Mouse (Mus musculus): ENCODE data around the gene Aqp3. TPM values are rescaled to one million over a fixed set of nuclear protein-coding genes. Genes with fewer than 3 reads are reported as not detected.

The Aqp3 gene
- 101 and 127 TPM in 2 replicates for polyA plus RNA-seq (2015; fragmentation: Nextera tagmentation; extraction: Ambion mirVana)

- Histone ChIP-seq H3K4me1 (ENCODE audit: control insufficient read depth, insufficient read depth, low read length) (peaks cover 13% of the 10 kb centered on the region; the same call in 1 of the 2 replicates), H3K4me2 (ENCODE audit: low read depth, low read length) (peak within 1 kb of the TSS; percentile 84), H3K4me3 (replicated peaks; ENCODE audit: low read length) (peak within 1 kb of the TSS; percentile 49), H3K9ac (ENCODE audit: low read length) (peak within 1 kb of the TSS; percentile 72), H3K27me3 (ENCODE audit: control insufficient read depth, insufficient read depth, low read length) (0 out of 2 replicates have a peak, but pooled peaks cover 4% of the 10 kb centered on the region), H3K27ac (ENCODE audit: low read length) (peak within 1 kb of the TSS; percentile 66), H3K9me3 (replicated peaks; ENCODE audit: control insufficient read depth, low read length) (no peaks in the 10 kb centered on the region), H3K36me3 (ENCODE audit: control insufficient read depth, insufficient read depth, low read length) (no peaks in the 10 kb centered on the region)
- under 1% methylated on average over 42 of the region's 42 CpGs for WGBS
- ATAC-seq (ENCODE audit: insufficient read depth, low FRiP score) = peak; percentile 36; the same call in 1 of the 2 replicates
These were observed at the start of gene Aqp3 for GRCm38 (mm10) chr4:41097871-41098576. Aqp3 (minus strand) TSS chr4:41098183.

DNA sequence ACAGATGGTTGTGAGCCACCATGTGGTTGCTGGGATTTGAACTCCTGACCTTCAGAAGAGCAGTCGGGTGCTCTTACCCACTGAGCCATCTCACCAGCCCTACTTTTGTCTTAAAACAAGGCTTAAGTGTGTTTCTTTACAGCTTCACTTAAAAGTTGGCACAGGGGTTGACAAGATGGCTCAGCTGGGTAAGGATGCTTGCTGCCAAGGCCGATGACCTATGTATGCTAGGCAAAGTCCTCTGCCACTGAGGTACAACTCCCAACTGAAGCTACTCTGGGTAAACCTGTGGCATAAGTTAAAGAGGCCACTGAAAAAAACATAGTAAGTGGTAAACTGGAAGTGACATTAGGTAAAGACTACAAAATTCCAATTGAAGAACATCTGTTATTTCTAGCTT lies 44.6 kb upstream of the Aqp3 start:
- Histone ChIP-seq H3K9me3 (replicated peaks; ENCODE audit: control insufficient read depth, low read length) (no peaks in the 10 kb centered on the region), H3K9ac (ENCODE audit: low read length) (no peak overlapping the region), H3K36me3 (ENCODE audit: control insufficient read depth, insufficient read depth, low read length) (peaks cover 9% of the 10 kb centered on the region; the same call in 1 of the 2 replicates), H3K4me2 (ENCODE audit: low read depth, low read length) (no peak overlapping the region), H3K4me1 (ENCODE audit: control insufficient read depth, insufficient read depth, low read length) (0 out of 2 replicates have a peak, but pooled peaks cover 2% of the 10 kb centered on the region), H3K27ac (ENCODE audit: low read length) (no peak overlapping the region), H3K4me3 (replicated peaks; ENCODE audit: low read length) (no peak overlapping the region), H3K27me3 (ENCODE audit: control insufficient read depth, insufficient read depth, low read length) (no peaks in the 10 kb centered on the region)
- ATAC-seq (ENCODE audit: insufficient read depth, low FRiP score) = no peak
- 85% methylated on average over 2 of the region's 2 CpGs for WGBS

DNA sequence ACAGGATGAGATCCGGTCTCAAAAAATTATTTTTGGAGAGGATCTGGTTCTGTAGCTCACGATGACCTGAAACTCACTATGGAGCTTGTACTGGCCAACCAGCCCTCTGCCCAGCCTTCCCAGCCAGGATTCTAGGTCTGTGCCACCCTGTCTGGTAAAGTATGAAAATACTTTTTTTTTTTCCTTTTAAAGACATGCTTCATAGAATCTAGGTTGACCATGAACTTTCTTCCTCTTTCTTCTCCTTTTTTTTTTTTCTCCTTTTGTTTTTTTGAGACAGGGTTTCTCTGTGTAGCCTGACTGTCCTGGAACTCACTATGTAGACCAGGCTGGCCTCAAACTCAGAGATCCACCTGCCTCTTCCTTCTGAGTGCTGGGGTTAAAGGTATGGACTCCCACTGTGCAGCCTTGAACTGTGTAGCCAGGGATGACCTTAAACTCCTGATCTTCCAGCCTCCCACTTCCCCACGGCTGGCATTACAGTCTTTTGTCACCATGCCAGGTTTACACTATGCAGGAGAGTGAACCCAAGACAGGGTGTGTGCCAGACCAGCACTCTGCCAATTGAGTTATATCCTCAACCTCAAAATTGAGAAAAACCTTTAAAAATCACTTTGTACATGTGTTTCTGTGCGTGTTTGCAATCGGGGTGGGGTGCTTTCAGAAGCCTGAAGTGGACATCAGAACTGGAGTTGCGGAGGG lies 42.3 kb upstream of the Aqp3 start:
- peaks cover 9% of the 10 kb centered on the region; the same call in 1 of the 2 replicates for H3K36me3 ChIP-seq (ENCODE audit: control insufficient read depth, insufficient read depth, low read length)
- H3K9ac ChIP-seq (ENCODE audit: low read length) = no peak overlapping the region
- H3K27ac ChIP-seq (ENCODE audit: low read length) = no peak overlapping the region
- WGBS = 86% methylated on average over 6 of the region's 6 CpGs
- no peak overlapping the region for H3K4me3 ChIP-seq (replicated peaks; ENCODE audit: low read length)
- H3K4me2 ChIP-seq (ENCODE audit: low read depth, low read length) = no peak overlapping the region
- no peak for ATAC-seq (ENCODE audit: insufficient read depth, low FRiP score)
- H3K9me3 ChIP-seq (replicated peaks; ENCODE audit: control insufficient read depth, low read length) = no peaks in the 10 kb centered on the region
- H3K4me1 ChIP-seq (ENCODE audit: control insufficient read depth, insufficient read depth, low read length) = 0 out of 2 replicates have a peak, but pooled peaks cover 7% of the 10 kb centered on the region
- no peaks in the 10 kb centered on the region for H3K27me3 ChIP-seq (ENCODE audit: control insufficient read depth, insufficient read depth, low read length)

DNA sequence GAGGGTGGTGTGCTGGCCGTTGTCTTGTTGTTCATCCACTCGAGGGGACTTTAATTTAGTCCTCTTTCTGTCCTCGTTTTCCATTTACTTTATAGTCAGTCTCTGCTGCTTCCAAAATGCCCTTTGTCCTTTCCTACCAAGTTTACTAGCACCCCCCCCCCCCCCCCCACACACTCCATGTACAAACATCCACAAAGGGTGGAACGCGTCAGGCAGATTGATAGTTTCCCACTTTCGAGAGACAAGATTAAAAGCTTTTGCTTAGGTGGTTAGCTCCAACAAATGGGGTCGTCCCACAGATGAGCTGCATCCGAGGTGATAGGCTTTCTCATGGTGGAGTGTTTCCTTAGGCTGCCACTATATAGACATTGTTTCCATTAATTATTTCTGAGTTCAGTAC lies 38.8 kb upstream of the Aqp3 start:
- no peak for ATAC-seq (ENCODE audit: insufficient read depth, low FRiP score)
- no peaks in the 10 kb centered on the region for H3K27me3 ChIP-seq (ENCODE audit: control insufficient read depth, insufficient read depth, low read length)
- no peaks in the 10 kb centered on the region for H3K9me3 ChIP-seq (replicated peaks; ENCODE audit: control insufficient read depth, low read length)
- 0% methylated on average over 8 of the region's 8 CpGs for WGBS
- 0 out of 2 replicates have a peak, but pooled peaks cover 7% of the 10 kb centered on the region for H3K4me1 ChIP-seq (ENCODE audit: control insufficient read depth, insufficient read depth, low read length)
- H3K9ac ChIP-seq (ENCODE audit: low read length) = peak overlapping the region; percentile 99
- H3K27ac ChIP-seq (ENCODE audit: low read length) = peak overlapping the region; percentile 98
- peak overlapping the region; percentile 97 for H3K4me3 ChIP-seq (replicated peaks; ENCODE audit: low read length)
- H3K4me2 ChIP-seq (ENCODE audit: low read depth, low read length) = peak overlapping the region; percentile 70
- H3K36me3 ChIP-seq (ENCODE audit: control insufficient read depth, insufficient read depth, low read length) = peaks cover 6% of the 10 kb centered on the region; the same call in 1 of the 2 replicates

GRCm38 (mm10) chr4:41136454-41136805 lies 38.4 kb upstream of the Aqp3 start:
- peak overlapping the region; percentile 97 for H3K4me3 ChIP-seq (replicated peaks; ENCODE audit: low read length)
- WGBS = 0% methylated on average over 4 of the region's 4 CpGs
- peak overlapping the region; percentile 70 for H3K4me2 ChIP-seq (ENCODE audit: low read depth, low read length)
- H3K27me3 ChIP-seq (ENCODE audit: control insufficient read depth, insufficient read depth, low read length) = no peaks in the 10 kb centered on the region
- ATAC-seq (ENCODE audit: insufficient read depth, low FRiP score) = 0 out of 2 replicates have a peak, but pooled peaks have one; percentile 0
- 0 out of 2 replicates have a peak, but pooled peaks cover 7% of the 10 kb centered on the region for H3K4me1 ChIP-seq (ENCODE audit: control insufficient read depth, insufficient read depth, low read length)
- H3K9ac ChIP-seq (ENCODE audit: low read length) = peak overlapping the region; percentile 99
- peak overlapping the region; percentile 98 for H3K27ac ChIP-seq (ENCODE audit: low read length)
- H3K9me3 ChIP-seq (replicated peaks; ENCODE audit: control insufficient read depth, low read length) = no peaks in the 10 kb centered on the region
- H3K36me3 ChIP-seq (ENCODE audit: control insufficient read depth, insufficient read depth, low read length) = peaks cover 5% of the 10 kb centered on the region; the same call in 1 of the 2 replicates

GRCm38 (mm10) chr4:41135711-41136453 lies 37.9 kb upstream of the Aqp3 start, which contains the start of gene Ube2r2:
Ube2r2 (plus strand) TSS chr4:41135743.
- H3K9me3 ChIP-seq (replicated peaks; ENCODE audit: control insufficient read depth, low read length) = no peaks in the 10 kb centered on the region
- 0 out of 2 replicates have a peak, but pooled peaks cover 7% of the 10 kb centered on the region for H3K4me1 ChIP-seq (ENCODE audit: control insufficient read depth, insufficient read depth, low read length)
- peak within 1 kb of the TSS; percentile 73 for H3K4me2 ChIP-seq (ENCODE audit: low read depth, low read length)
- H3K27me3 ChIP-seq (ENCODE audit: control insufficient read depth, insufficient read depth, low read length) = no peaks in the 10 kb centered on the region
- ATAC-seq (ENCODE audit: insufficient read depth, low FRiP score) = peak; percentile 81
- peak within 1 kb of the TSS; percentile 97 for H3K4me3 ChIP-seq (replicated peaks; ENCODE audit: low read length)
- H3K27ac ChIP-seq (ENCODE audit: low read length) = peak within 1 kb of the TSS; percentile 98
- under 1% methylated on average over 46 of the region's 65 CpGs for WGBS
- H3K9ac ChIP-seq (ENCODE audit: low read length) = peak within 1 kb of the TSS; percentile 99
- peaks cover 5% of the 10 kb centered on the region; the same call in 1 of the 2 replicates for H3K36me3 ChIP-seq (ENCODE audit: control insufficient read depth, insufficient read depth, low read length)

- ATAC-seq (ENCODE audit: insufficient read depth, low FRiP score) = peak; percentile 94
These were observed 37.1 kb upstream of the Aqp3 start for GRCm38 (mm10) chr4:41134935-41135710.

More at GRCm38 (mm10) chr4:41134935-41135710, 37.1 kb upstream of the Aqp3 start:
- Histone ChIP-seq H3K9ac (ENCODE audit: low read length) (peak overlapping the region; percentile 99), H3K9me3 (replicated peaks; ENCODE audit: control insufficient read depth, low read length) (no peaks in the 10 kb centered on the region), H3K27ac (ENCODE audit: low read length) (peak overlapping the region; percentile 98), H3K36me3 (ENCODE audit: control insufficient read depth, insufficient read depth, low read length) (peaks cover 5% of the 10 kb centered on the region; the same call in 1 of the 2 replicates), H3K4me1 (ENCODE audit: control insufficient read depth, insufficient read depth, low read length) (0 out of 2 replicates have a peak, but pooled peaks cover 4% of the 10 kb centered on the region), H3K4me3 (replicated peaks; ENCODE audit: low read length) (peak overlapping the region; percentile 97), H3K27me3 (ENCODE audit: control insufficient read depth, insufficient read depth, low read length) (no peaks in the 10 kb centered on the region), H3K4me2 (ENCODE audit: low read depth, low read length) (peak overlapping the region; percentile 73)
- WGBS = under 1% methylated on average over 23 of the region's 70 CpGs
